Mouse (Mus musculus): ENCODE measurements at regions not wholly inside any gene's neighbourhood (a gene's known extent, or its start where the extent isn't known, plus 50 kb on each side); places are given as distances from the start of the nearest gene placed in this dataset.
A peak's percentile ranks its signal among the peaks of the same experiment; 100 is the strongest.

GRCm38 (mm10) chr3:9146481-9146880 lies 463.4 kb downstream of the Zfp704 start:
- Histone ChIP-seq H3K4me3 (ENCODE audit: low read length) (no peak overlapping the region), H3K9me3 (replicated peaks; ENCODE audit: control insufficient read depth, low read length) (peaks cover 3% of the 10 kb centered on the region; the same call in 1 of the 2 replicates), H3K27me3 (ENCODE audit: control insufficient read depth, insufficient read depth, low read length) (no peaks in the 10 kb centered on the region), H3K4me2 (ENCODE audit: low read depth, low read length) (no peak overlapping the region), H3K36me3 (ENCODE audit: control insufficient read depth, insufficient read depth) (no peaks in the 10 kb centered on the region), H3K9ac (ENCODE audit: low read length) (no peak overlapping the region), H3K4me1 (ENCODE audit: control insufficient read depth, insufficient read depth, low read length) (no peaks in the 10 kb centered on the region), H3K27ac (ENCODE audit: low read length) (no peak overlapping the region)
- ATAC-seq (replicated peaks; ENCODE audit: extremely low read depth, insufficient read depth, low FRiP score): no peak
- 70% methylated on average over 6 of the region's 6 CpGs for WGBS

DNA sequence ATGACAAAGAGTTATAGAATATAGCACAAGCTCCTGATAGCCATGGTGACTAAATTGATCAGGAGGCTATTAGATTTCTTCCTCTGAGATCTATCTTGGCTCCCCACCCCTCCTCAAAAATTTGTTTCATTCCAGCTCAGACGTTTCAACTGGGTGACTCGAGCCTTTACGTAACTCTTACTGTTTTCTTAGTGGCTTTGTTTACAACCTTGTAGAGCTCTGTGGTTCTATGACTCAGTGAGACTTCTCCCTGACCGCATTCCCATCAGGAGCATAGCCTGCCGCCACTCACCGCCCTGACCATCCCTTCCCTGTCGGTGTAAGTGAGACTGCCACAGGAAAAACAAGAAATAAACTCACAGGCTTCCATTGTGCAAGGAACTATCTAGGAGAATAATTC lies 464.3 kb downstream of the Zfp704 start:
- Histone ChIP-seq H3K9me3 (replicated peaks; ENCODE audit: control insufficient read depth, low read length) (peaks cover 3% of the 10 kb centered on the region; the same call in 1 of the 2 replicates), H3K36me3 (ENCODE audit: control insufficient read depth, insufficient read depth) (no peaks in the 10 kb centered on the region), H3K27me3 (ENCODE audit: control insufficient read depth, insufficient read depth, low read length) (no peaks in the 10 kb centered on the region), H3K9ac (ENCODE audit: low read length) (no peak overlapping the region), H3K4me2 (ENCODE audit: low read depth, low read length) (no peak overlapping the region), H3K4me1 (ENCODE audit: control insufficient read depth, insufficient read depth, low read length) (no peaks in the 10 kb centered on the region), H3K27ac (ENCODE audit: low read length) (no peak overlapping the region), H3K4me3 (ENCODE audit: low read length) (no peak overlapping the region)
- 82% methylated on average over 7 of the region's 7 CpGs for WGBS
- no peak for ATAC-seq (replicated peaks; ENCODE audit: extremely low read depth, insufficient read depth, low FRiP score)

DNA sequence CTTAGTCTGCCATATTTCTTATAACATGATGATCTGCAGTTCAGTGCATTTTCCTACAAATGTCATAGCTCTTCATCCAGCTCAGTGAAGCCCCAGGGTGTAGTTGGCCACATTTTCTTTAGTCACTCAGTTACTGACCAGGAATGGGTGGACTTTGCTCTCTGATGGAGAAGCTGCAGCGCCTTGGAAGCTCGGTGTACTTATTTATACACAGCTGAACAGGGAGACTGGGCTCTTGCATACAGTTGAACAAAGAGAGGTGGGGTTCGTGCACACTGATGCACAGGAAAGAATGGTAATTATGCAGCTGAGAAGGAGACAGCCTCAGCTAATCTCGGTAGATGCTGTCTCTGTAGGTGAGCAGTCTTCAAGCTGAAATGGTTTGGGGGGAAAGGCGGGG lies 468.0 kb downstream of the Zfp704 start:
- 69% methylated on average over 5 of the region's 5 CpGs for WGBS
- Histone ChIP-seq H3K4me3 (ENCODE audit: low read length) (no peak overlapping the region), H3K4me2 (ENCODE audit: low read depth, low read length) (no peak overlapping the region), H3K4me1 (ENCODE audit: control insufficient read depth, insufficient read depth, low read length) (no peaks in the 10 kb centered on the region), H3K27me3 (ENCODE audit: control insufficient read depth, insufficient read depth, low read length) (no peaks in the 10 kb centered on the region), H3K27ac (ENCODE audit: low read length) (no peak overlapping the region), H3K9ac (ENCODE audit: low read length) (no peak overlapping the region), H3K9me3 (replicated peaks; ENCODE audit: control insufficient read depth, low read length) (peaks cover 3% of the 10 kb centered on the region; the same call in 1 of the 2 replicates), H3K36me3 (ENCODE audit: control insufficient read depth, insufficient read depth) (no peaks in the 10 kb centered on the region)
- ATAC-seq (replicated peaks; ENCODE audit: extremely low read depth, insufficient read depth, low FRiP score): no peak

- H3K9me3 ChIP-seq (replicated peaks; ENCODE audit: control insufficient read depth, low read length): no peaks in the 10 kb centered on the region
- H3K9ac ChIP-seq (ENCODE audit: low read length): no peak overlapping the region
- no peak overlapping the region for H3K4me3 ChIP-seq (ENCODE audit: low read length)
- H3K4me1 ChIP-seq (ENCODE audit: control insufficient read depth, insufficient read depth, low read length): peaks cover 8% of the 10 kb centered on the region
- H3K4me2 ChIP-seq (ENCODE audit: low read depth, low read length): no peak overlapping the region
- no peak for ATAC-seq (replicated peaks; ENCODE audit: extremely low read depth, insufficient read depth, low FRiP score)
- H3K36me3 ChIP-seq (ENCODE audit: control insufficient read depth, insufficient read depth): no peaks in the 10 kb centered on the region
- WGBS: 82% methylated on average over 22 of the region's 22 CpGs
- no peak overlapping the region for H3K27ac ChIP-seq (ENCODE audit: low read length)
- no peaks in the 10 kb centered on the region for H3K27me3 ChIP-seq (ENCODE audit: control insufficient read depth, insufficient read depth, low read length)
Measured at GRCm38 (mm10) chr3:9137131-9137874, 472.6 kb downstream of the Zfp704 start.

- peak; percentile 49 for ATAC-seq (replicated peaks; ENCODE audit: extremely low read depth, insufficient read depth, low FRiP score)
- Histone ChIP-seq H3K4me3 (ENCODE audit: low read length) (no peak overlapping the region), H3K27ac (ENCODE audit: low read length) (no peak overlapping the region), H3K27me3 (ENCODE audit: control insufficient read depth, insufficient read depth, low read length) (no peaks in the 10 kb centered on the region), H3K9me3 (replicated peaks; ENCODE audit: control insufficient read depth, low read length) (no peaks in the 10 kb centered on the region), H3K9ac (ENCODE audit: low read length) (peak overlapping the region; percentile 8; the same call in 1 of the 2 replicates), H3K4me2 (ENCODE audit: low read depth, low read length) (peak overlapping the region; percentile 47), H3K4me1 (ENCODE audit: control insufficient read depth, insufficient read depth, low read length) (peaks cover 8% of the 10 kb centered on the region), H3K36me3 (ENCODE audit: control insufficient read depth, insufficient read depth) (no peaks in the 10 kb centered on the region)
- 43% methylated on average over 12 of the region's 12 CpGs for WGBS
Measured at GRCm38 (mm10) chr3:9133991-9134390, 475.9 kb downstream of the Zfp704 start.

GRCm38 (mm10) chr3:9132104-9132751 lies 477.7 kb downstream of the Zfp704 start:
- Histone ChIP-seq H3K4me1 (ENCODE audit: control insufficient read depth, insufficient read depth, low read length) (peaks cover 8% of the 10 kb centered on the region), H3K27me3 (ENCODE audit: control insufficient read depth, insufficient read depth, low read length) (no peaks in the 10 kb centered on the region), H3K4me2 (ENCODE audit: low read depth, low read length) (no peak overlapping the region), H3K9me3 (replicated peaks; ENCODE audit: control insufficient read depth, low read length) (no peaks in the 10 kb centered on the region), H3K27ac (ENCODE audit: low read length) (no peak overlapping the region), H3K9ac (ENCODE audit: low read length) (no peak overlapping the region), H3K36me3 (ENCODE audit: control insufficient read depth, insufficient read depth) (no peaks in the 10 kb centered on the region), H3K4me3 (ENCODE audit: low read length) (no peak overlapping the region)
- 65% methylated on average over 12 of the region's 12 CpGs for WGBS
- no peak for ATAC-seq (replicated peaks; ENCODE audit: extremely low read depth, insufficient read depth, low FRiP score)

GRCm38 (mm10) chr3:9131366-9131765 lies 478.5 kb downstream of the Zfp704 start:
- 60% methylated on average over 4 of the region's 4 CpGs for WGBS

GRCm38 (mm10) chr3:9128407-9128806 lies 481.5 kb downstream of the Zfp704 start:
- Histone ChIP-seq H3K27me3 (ENCODE audit: control insufficient read depth, insufficient read depth, low read length) (no peaks in the 10 kb centered on the region), H3K4me2 (ENCODE audit: low read depth, low read length) (no peak overlapping the region), H3K36me3 (ENCODE audit: control insufficient read depth, insufficient read depth) (no peaks in the 10 kb centered on the region), H3K4me3 (ENCODE audit: low read length) (no peak overlapping the region), H3K27ac (ENCODE audit: low read length) (no peak overlapping the region), H3K9ac (ENCODE audit: low read length) (no peak overlapping the region), H3K4me1 (ENCODE audit: control insufficient read depth, insufficient read depth, low read length) (peaks cover 1% of the 10 kb centered on the region), H3K9me3 (replicated peaks; ENCODE audit: control insufficient read depth, low read length) (no peaks in the 10 kb centered on the region)
- WGBS: 78% methylated on average over 4 of the region's 4 CpGs
- no peak for ATAC-seq (replicated peaks; ENCODE audit: extremely low read depth, insufficient read depth, low FRiP score)

More at GRCm38 (mm10) chr3:9131366-9131765, 478.5 kb downstream of the Zfp704 start:
- Histone ChIP-seq H3K36me3 (ENCODE audit: control insufficient read depth, insufficient read depth) (no peaks in the 10 kb centered on the region), H3K9ac (ENCODE audit: low read length) (no peak overlapping the region), H3K9me3 (replicated peaks; ENCODE audit: control insufficient read depth, low read length) (no peaks in the 10 kb centered on the region), H3K4me2 (ENCODE audit: low read depth, low read length) (no peak overlapping the region), H3K27me3 (ENCODE audit: control insufficient read depth, insufficient read depth, low read length) (no peaks in the 10 kb centered on the region), H3K4me1 (ENCODE audit: control insufficient read depth, insufficient read depth, low read length) (peaks cover 8% of the 10 kb centered on the region), H3K27ac (ENCODE audit: low read length) (no peak overlapping the region), H3K4me3 (ENCODE audit: low read length) (no peak overlapping the region)
- no peak for ATAC-seq (replicated peaks; ENCODE audit: extremely low read depth, insufficient read depth, low FRiP score)

GRCm38 (mm10) chr3:9123079-9123478 lies 486.8 kb downstream of the Zfp704 start:
- Histone ChIP-seq H3K4me1 (ENCODE audit: control insufficient read depth, insufficient read depth, low read length) (peaks cover 8% of the 10 kb centered on the region), H3K27ac (ENCODE audit: low read length) (peak overlapping the region; percentile 86), H3K9ac (ENCODE audit: low read length) (peak overlapping the region; percentile 44; the same call in 1 of the 2 replicates), H3K27me3 (ENCODE audit: control insufficient read depth, insufficient read depth, low read length) (no peaks in the 10 kb centered on the region), H3K9me3 (replicated peaks; ENCODE audit: control insufficient read depth, low read length) (no peaks in the 10 kb centered on the region), H3K4me3 (ENCODE audit: low read length) (no peak overlapping the region), H3K4me2 (ENCODE audit: low read depth, low read length) (peak overlapping the region; percentile 7; the same call in 1 of the 2 replicates), H3K36me3 (ENCODE audit: control insufficient read depth, insufficient read depth) (no peaks in the 10 kb centered on the region)
- 21% methylated on average over 5 of the region's 5 CpGs for WGBS
- peak; percentile 86 for ATAC-seq (replicated peaks; ENCODE audit: extremely low read depth, insufficient read depth, low FRiP score)
